Mouse (Mus musculus): ENCODE data around the gene Csad.
"Not testable (repeated sequence)": the region's sequence is repeated elsewhere in the genome, so short reads cannot be mapped to it uniquely, and the experiment has no call there.

Gene Csad

GRCm38 (mm10) chr15:102163900-102164693 lies 40.4 kb downstream of the Csad start:
- DNase-seq (ENCODE audit: low spot score in 2 of 2), result no peak

- no peak for DNase-seq (ENCODE audit: low spot score in 2 of 2)
These were observed 44.0 kb downstream of the Csad start for GRCm38 (mm10) chr15:102160415-102161060.

GRCm38 (mm10) chr15:102156836-102157235 lies 47.7 kb downstream of the Csad start:
- DNase-seq (ENCODE audit: low spot score in 2 of 2), result no peak

- DNase-seq (ENCODE audit: low spot score in 2 of 2), result not testable (repeated sequence)
These were observed 49.5 kb downstream of the Csad start for GRCm38 (mm10) chr15:102155006-102155405.

DNA sequence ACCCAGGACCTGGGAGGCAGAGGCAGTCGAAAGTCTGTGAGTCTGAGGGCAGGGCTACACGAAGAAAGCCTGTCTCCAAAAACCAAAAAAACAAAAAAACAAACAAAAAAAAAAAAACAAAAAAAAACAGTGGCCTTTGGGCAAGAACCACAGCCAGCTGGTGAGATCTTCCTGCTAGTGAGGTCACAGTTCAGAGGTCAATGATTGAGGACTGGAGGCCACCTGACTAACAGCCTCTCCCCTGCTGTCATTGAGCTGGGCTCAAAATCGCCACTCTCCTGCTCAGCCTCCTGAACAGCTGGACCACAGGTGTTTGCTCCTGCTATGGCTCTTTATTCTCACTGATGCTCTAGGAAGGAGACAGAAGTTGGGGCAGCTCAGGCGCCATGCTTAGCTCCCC lies 51.9 kb downstream of the Csad start:
- no peak for DNase-seq (ENCODE audit: low spot score in 2 of 2)

DNA sequence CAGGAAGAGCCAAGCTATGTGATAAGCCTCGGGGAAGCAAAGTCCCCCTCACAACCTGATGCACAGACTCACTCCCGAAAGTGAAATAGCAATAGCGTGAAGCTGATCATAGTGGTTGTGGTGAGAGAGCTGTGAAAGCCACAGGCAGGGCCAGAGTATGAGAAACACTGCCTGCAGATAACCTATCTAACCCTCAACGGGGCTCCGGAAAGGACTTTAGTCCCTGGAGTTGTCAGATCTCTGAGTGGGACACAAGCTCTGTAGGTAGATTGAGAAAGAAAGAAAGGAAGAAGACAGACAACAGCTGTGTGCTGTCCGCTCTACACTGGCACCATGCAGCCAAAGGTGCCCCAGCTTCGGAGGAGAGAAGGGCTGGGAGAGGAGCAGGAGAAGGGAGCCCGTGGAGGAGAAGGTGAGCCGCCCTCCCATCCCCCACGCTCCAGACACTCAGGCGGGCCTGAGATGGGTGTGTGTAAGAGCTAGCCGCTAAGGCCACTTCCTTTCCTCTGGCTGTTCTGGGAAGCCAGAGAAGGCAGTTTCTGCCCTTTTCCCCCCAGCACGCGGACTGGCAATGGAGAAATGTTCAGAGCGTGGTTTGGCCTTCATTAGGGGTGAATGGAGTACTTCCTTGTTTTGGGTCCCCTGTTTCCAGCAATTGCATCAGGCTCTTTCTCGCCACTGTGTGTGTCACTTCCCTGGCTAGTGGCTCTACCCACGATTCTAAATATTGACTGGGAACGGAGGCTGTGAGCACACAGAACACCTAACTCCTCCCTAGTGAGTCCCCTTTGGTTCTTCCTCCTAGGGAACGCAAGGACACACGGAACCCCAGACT lies 54.0 kb downstream of the Csad start, which contains the start of gene Soat2:
TSS of gene Soat2 (plus strand) at position 226 of the 835 bp plus-strand sequence.
- DNase-seq (ENCODE audit: low spot score in 2 of 2), result peak in 1 of 2 experiments; percentile 52

DNA sequence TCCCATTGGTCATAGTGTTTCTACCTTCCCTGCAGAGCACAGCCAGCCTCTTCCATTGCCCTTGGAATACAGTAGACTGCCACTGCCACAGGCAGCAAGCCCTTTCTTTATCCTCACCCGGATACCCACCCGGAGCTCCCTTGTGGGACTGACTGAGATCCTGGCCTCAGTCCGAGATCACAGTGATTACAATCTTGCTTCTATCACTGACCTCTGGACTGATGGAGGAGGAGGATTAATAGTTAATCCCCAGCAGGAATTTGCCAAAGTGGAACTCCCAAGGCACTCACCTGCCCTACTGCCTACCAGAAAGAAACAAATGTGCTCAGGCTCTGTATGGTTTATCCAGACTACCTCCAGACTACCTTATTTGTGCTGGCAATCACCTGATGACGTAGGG lies 55.0 kb downstream of the Csad start:
- no peak for DNase-seq (ENCODE audit: low spot score in 2 of 2)

DNA sequence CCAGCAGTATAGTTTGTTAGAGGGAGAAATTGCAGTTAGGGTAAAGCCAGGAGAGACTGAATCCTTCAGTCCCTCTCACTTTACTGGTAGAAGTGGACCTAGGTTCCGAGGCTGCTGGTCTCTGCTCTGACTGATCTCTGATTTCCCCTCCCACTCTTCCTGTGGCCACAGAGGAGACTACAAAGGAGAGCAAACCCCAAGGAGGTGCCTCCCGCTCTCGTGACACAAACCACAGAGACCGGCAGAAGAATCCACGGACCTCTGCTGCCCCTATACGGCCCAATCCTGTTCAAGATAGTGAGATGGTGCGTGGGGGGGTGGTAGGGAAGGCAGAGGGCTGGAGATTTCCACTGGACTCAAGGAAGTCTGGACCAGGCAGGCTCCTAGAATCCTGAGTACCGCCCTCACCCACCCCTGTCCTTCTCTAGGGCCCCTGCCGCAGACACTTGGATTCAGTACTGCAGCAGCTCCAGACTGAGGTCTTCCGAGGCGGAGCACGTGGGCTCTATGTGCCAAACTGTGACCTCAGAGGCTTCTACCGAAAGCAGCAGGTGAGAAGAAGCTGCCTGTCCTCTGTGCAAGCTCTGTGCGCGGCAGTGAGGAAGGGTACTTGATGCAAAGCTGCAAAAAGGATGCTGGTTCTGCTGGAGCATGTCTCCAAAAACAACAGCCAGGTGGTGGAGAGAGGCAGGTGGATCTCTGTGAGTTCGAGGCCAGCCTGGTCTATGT lies 56.7 kb downstream of the Csad start:
- DNase-seq (ENCODE audit: low spot score in 2 of 2), result no peak

DNA sequence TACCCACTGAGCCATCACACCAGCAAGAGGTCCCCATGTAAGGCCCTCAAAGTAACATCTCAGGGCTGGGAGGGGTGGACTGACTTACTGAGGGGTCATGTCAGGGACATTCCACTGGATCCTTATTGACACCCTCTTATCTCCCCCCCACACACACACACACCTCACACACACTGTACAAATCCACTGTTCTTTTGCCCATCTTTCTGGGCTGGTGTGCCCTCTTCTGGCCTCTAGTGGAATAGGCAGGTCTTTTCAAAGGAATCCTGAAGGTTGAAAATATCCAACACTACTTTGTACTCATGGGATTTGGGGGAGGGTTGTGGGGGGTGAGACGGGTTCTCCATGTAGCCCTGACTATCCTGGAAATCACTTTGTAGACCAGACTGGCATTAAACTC lies 57.6 kb downstream of the Csad start:
- peak in 1 of 2 experiments; percentile 45 for DNase-seq (ENCODE audit: low spot score in 2 of 2)

- no peak for DNase-seq (ENCODE audit: low spot score in 2 of 2)
These were observed 58.4 kb downstream of the Csad start for GRCm38 (mm10) chr15:102146089-102146488.

GRCm38 (mm10) chr15:102145330-102145729 lies 59.2 kb downstream of the Csad start:
- peak; percentile 41 to 43 for DNase-seq (ENCODE audit: low spot score in 2 of 2)

DNA sequence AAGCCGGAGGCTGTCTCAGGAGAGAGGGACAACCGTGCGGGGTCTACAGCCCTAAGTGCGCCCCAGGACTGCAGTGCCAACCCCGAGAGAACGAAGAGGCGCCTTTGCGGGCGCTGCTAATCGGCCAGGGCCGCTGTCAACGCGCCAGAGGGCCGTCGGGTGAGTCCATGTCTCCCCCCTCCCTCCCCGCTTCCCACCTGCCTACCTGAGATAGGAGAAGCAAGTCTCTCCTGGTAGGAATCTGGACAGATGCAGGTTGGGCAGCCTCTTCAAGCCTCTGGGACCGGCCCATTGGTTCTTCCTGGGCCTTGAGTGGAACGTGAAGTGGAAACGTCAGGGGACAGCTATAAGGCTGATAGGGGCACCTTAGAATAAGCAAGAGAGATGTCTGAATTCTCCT lies 59.8 kb downstream of the Csad start:
- no peak for DNase-seq (ENCODE audit: low spot score in 2 of 2)

- DNase-seq (ENCODE audit: low spot score in 2 of 2), result peak in 1 of 2 experiments; percentile 27
These were observed 60.2 kb downstream of the Csad start, which contains the start of gene Igfbp6 for GRCm38 (mm10) chr15:102144274-102144711. Gene Igfbp6 (plus strand): TSS chr15:102144362.

DNA sequence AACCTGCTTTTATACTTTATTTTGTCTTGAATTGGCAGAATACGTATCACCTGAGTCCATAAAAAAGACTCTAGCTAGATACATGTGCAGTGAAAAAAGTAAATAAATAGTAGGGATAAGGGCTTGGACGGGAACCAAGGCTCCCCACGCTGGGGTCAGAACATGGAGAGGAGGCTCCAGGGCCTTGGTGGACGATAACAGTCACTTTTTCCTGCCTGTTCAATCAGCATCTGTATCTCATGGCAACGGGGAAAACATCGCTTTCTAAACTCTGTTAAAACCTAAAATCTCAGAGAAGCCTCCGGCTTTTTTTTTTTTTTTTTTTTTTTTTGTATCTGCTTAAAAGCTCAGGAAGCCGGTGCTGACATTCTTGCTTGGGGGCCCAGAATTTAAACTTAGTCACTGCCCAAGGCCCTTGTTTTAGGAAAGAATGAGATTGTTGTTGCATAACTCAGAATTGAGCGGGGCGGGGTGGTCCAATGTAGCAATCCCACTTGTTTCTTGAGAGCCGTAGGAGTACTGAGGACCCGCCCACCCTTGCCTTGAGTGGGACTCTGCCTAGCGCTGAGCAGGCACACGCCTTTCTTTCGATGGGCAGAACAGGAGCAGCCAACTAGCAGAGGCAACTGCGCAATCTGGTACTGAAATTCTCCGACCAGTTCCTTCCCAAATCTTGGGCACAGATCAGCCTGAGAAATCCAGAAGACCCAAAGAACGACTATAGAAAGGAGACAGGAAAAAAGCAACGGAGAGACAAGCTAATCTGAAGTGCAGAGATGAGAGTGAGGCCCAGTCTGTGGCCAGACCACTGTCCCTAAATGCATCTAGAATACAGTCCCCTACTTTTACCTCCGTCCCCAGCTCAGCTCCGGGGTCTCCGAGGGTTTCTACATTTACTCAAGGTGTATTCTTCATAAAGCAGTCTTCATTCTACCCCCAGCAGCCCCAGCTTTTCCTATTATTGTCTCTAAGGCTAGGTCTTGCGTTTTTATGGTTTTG lies 61.3 kb downstream of the Csad start:
- DNase-seq (ENCODE audit: low spot score in 2 of 2), result peak; percentile 73 to 76

DNA sequence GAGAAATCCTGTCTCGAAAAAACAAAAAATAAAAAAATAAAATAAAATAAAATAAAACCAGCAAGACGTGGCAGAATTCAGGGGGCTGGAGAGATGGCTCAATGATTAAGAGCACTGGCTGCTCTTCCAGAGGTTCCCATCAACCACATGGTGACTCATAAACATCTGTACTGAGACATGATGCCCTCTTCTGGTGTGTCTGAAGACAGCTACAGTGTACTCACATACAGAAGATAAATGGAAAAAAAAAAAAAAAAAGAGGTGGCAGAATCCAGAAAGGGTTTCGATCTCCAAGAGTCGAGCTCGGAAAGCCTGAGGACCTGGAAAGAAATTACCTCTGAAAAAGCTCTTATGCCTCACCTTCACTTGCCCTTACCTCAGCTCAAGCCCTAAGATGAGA lies 63.4 kb downstream of the Csad start:
- DNase-seq (ENCODE audit: low spot score in 2 of 2), result no peak

- DNase-seq (ENCODE audit: low spot score in 2 of 2), result peak; percentile 98 to 99
These were observed 68.3 kb downstream of the Csad start, which contains the start of gene Spryd3 for GRCm38 (mm10) chr15:102136129-102136758. Gene Spryd3 (minus strand): TSS chr15:102136234.

- no peak for DNase-seq (ENCODE audit: low spot score in 2 of 2)
These were observed 68.9 kb downstream of the Csad start for GRCm38 (mm10) chr15:102135522-102136128.

GRCm38 (mm10) chr15:102134709-102135108 lies 69.8 kb downstream of the Csad start:
- DNase-seq (ENCODE audit: low spot score in 2 of 2), result no peak

- no peak for DNase-seq (ENCODE audit: low spot score in 2 of 2)
These were observed 71.2 kb downstream of the Csad start for GRCm38 (mm10) chr15:102133314-102133713.

Data from heart, adult 9 months (tissue).